Mouse (Mus musculus): ENCODE results near the gene Padi6. TPM values are rescaled to one million over a fixed set of nuclear protein-coding genes. Genes with fewer than 3 reads are reported as not detected.

Padi6 gene
- not detected for total RNA-seq (2022)

DNA sequence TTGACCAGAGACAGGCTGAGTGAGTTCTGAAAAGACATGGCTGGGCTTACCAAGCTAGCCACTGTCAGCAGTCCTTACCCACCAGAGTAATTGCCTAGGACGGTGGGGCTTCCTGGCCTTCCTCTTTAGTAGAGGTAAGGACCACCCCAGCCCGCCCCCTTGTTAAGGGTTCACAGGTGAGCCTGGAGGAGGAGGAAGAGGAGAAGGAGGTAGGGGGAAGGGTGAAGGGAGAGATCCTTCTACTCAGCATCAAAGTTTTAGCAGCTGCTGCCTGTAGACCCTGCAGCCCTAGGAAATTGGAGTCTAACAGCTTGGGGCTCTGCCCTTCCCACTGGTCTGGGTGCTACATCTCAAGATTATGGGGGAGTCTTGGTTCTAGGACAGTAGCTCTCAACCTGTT, at the start of gene Padi6:
Padi6 (minus strand) TSS at position 101 of the 400 bp plus-strand sequence.
- DNase-seq (ENCODE audit: low spot score in 2 of 2) = no peak

DNA sequence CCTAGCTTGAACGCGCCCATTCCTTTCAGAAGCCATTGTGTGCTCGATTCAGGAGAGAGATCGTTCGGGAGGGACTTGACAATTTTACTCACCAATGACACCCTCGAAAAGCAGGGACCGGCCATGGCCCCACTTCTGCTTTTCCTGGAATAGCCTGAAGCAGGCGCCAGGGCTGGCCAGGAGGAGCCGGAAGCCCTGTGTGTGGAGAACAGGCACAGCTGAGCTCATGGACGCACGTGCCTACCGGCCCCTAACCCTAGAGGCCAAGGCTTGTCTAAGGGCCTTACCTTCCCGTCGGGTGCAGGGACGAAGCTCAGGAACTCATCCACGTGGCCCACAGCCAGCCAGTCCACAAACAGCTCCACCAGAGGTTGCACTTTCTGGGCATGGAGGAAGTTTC, 48.6 kb upstream of the Padi6 start:
- no peak for DNase-seq (ENCODE audit: low spot score in 2 of 2)

- no peak for DNase-seq (ENCODE audit: low spot score in 2 of 2)
Measured at GRCm38 (mm10) chr4:140789983-140790382, 47.5 kb upstream of the Padi6 start.

DNA sequence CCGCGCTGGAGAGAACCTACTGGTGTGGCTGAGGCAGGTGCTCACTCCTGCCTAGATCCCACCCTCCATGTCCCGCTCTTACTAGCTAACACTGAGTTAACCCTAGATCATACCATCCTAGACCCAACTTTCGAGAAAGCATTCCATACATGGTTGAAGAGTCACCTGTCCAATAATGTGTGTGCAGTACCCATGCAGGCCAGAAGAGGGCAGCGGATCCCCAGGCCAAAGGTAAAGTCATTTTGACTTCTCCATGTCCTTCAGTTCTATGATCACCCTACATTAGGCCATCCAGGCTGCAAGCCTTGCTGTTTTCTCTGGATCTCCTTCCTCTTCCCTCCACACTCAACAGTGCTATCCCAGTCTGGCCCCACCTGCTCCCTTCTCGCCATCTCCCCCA, 46.5 kb upstream of the Padi6 start:
- DNase-seq (ENCODE audit: low spot score in 2 of 2) = peak in 1 of 2 experiments; percentile 50

- no peak for DNase-seq (ENCODE audit: low spot score in 2 of 2)
Measured at GRCm38 (mm10) chr4:140788264-140788663, 45.8 kb upstream of the Padi6 start.

- no peak for DNase-seq (ENCODE audit: low spot score in 2 of 2)
Measured at GRCm38 (mm10) chr4:140787414-140787813, 45.0 kb upstream of the Padi6 start.

DNA sequence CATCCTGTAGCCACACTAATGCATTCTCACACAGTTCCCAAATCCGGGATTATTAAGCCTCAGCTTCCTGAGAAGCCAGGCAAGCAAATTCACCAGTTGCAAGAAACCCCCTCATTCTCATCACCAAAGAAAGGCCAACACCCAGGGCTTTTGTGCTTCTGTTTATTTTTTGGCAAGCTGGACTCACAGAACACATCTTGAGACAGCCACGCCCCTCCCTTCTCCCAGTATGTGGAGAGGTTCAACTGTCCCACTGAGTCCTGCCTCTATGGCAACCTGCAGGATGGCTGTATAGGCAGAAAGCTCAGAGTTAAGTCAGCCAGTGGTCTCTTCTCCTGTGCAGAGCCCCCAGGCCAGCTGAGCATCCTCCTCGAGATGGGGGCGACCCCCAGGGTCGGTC, 42.8 kb upstream of the Padi6 start:
- no peak for DNase-seq (ENCODE audit: low spot score in 2 of 2)

GRCm38 (mm10) chr4:140784292-140784945, 42.0 kb upstream of the Padi6 start:
- DNase-seq (ENCODE audit: low spot score in 2 of 2) = no peak

DNA sequence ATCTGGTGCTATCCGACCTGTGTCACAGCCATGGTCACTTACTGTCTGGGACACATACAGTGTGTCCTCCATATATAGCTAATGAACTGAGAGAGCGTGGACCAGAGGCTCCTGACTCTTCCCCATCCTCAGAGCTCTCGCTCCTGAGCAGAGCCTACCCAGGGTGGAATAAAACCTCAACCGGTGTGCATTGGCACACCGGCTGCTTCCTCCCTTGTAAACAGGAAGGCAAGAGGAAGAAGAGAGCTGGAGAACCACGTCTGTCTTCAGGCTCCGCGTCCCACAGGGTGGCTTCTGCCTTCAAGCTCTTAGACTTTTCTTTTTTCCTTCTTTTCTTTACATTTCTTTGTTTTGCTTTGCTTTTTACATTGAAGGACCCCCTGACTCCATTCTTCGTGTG, 40.4 kb upstream of the Padi6 start:
- no peak for DNase-seq (ENCODE audit: low spot score in 2 of 2)

- no peak for DNase-seq (ENCODE audit: low spot score in 2 of 2)
Measured at GRCm38 (mm10) chr4:140780507-140780906, 38.1 kb upstream of the Padi6 start.

GRCm38 (mm10) chr4:140779803-140780397, 37.5 kb upstream of the Padi6 start:
- DNase-seq (ENCODE audit: low spot score in 2 of 2) = no peak

- DNase-seq (ENCODE audit: low spot score in 2 of 2) = no peak
Measured at GRCm38 (mm10) chr4:140776623-140777022, 34.2 kb upstream of the Padi6 start.

- DNase-seq (ENCODE audit: low spot score in 2 of 2) = no peak
Measured at GRCm38 (mm10) chr4:140775876-140776275, 33.4 kb upstream of the Padi6 start.

DNA sequence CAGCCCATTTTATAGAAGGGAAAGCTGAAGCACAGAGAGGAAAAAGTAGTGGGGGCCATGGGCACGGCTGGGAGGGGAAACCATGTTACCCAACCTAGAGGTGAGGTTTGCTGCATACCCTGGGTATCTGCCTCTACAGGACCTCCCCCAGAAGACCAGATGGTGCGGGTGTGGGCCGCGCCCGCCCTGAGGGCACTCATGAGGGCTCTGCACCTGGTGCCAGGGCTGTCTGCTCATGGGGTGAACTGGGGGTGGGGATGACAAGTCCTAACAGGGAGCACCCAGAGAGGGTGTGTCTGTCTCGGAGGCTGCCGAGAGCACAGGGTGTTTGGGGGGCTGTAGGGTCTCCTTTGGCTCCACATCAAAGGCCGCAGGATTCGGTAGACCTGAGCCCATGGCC, 32.5 kb upstream of the Padi6 start:
- no peak for DNase-seq (ENCODE audit: low spot score in 2 of 2)

DNA sequence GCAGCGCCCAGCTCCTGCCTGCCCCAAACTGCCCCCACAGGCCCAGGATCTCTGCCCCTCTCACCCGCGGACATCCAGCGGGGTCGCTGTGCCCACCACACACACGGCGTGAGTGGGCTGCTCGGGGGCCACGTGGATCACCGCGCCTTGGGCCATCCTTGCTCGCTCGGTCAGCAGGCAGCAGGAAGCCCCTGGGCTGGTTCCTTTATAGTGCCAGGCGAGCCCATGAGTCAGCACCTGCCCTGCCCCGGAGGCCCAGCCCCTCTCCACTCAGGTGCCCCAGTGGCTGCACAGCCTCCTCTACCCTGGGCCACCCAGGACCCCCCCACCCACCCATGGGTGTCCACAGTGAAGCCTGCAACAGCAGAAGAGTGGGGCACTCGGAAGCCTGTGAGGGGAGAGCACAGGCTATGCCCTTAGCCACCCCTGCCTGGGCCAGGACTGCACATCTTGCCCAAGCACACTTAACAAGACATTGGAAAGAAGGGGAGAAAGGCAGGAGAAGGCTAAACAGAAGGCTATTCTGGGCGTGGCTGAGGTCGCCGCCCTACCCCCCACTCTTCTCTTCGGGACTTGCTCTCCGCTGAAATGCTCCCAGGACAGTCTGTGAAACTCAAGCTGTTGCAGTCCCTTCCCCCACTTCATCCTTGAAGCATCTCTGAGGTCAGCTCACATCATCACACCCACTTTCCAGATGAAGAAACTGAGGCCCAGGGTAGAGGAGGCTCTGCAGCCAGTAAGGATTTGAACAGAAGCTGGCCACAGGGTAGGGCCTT, 31.8 kb upstream of the Padi6 start, which contains the start of gene Padi4:
Padi4 (minus strand) TSS at position 212 of the 776 bp plus-strand sequence.
- DNase-seq (ENCODE audit: low spot score in 2 of 2) = no peak

DNA sequence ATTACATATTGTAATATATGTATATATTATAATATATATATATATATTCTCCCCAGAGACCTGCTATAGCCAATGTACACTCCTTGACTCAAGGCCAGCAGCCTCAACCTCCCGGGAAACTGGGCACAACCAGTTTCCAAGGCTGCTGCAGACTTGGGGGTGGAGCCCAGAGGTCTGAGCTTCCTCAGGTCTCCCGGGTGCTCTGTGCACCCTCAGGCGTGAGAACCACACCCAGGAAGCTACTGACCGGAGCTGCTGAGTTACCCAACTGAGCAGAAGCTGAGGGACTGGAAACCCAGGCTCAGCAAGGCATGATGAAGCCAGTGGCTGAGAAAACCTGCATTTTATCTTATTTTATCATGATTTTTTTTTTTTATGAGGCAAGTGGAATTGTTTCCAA, 28.6 kb upstream of the Padi6 start:
- DNase-seq (ENCODE audit: low spot score in 2 of 2) = no peak

- no peak for DNase-seq (ENCODE audit: low spot score in 2 of 2)
Measured at GRCm38 (mm10) chr4:140770433-140770832, 28.0 kb upstream of the Padi6 start.

DNA sequence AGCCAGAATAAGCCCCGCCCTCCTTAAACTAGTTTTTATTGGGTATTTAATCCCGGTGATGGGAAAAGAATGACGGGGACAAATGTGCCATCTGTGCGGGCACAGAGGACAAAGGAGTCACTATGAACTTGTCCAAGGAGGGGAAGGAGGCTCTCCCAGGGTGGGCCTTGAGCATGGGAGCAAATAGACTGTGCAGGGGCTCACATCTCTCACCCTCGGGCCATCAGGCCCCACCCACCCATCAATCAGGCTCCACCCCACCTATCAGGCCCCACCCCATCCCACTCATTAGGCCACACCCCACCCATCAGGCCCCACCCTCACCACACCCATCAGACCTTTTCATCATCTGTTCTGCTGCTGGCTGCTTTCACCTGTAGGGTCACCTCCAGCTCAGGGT, 26.5 kb upstream of the Padi6 start:
- no peak for DNase-seq (ENCODE audit: low spot score in 2 of 2)

DNA sequence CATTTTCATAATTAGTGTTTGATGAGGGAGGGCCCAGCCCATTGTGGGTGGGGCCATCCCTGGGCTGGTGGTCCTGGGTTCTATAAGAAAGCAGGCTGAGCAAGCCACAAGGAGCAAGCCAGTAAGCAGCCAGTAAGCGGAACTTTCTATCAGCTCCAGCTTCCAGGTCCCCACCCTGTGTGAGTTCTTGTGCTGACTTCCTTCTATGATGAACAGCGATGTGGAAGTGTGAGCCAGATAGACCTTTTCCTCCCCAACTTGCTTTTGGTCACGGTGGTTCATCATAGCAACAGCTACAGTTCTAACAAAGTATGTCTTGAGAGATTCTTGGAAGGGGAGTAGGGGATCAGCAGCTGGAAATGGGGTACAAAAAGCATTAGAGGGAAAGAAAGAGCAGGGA, 23.5 kb upstream of the Padi6 start:
- DNase-seq (ENCODE audit: low spot score in 2 of 2) = no peak

- peak in 1 of 2 experiments; percentile 10 for DNase-seq (ENCODE audit: low spot score in 2 of 2)
Measured at GRCm38 (mm10) chr4:140763158-140763557, 20.7 kb upstream of the Padi6 start.

DNA sequence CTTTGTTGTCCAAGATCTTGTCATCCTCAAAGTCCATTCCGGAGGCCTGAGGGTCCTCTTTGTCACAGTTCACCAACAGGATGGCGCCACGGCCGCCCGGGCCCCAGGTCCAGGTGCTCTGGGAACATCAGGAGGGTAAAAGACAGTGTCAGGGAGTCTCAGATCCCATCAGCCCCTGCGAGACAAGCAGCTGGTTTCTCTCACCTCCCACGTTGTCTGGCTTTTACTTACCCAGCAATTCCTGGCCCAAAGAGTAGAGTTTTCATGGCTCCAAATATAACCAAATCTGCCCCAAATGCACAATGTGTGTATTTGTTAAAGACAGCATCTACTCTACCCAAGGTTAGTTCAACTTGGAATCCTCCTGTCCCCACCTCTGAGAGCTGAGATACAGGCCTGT, 19.2 kb upstream of the Padi6 start:
- DNase-seq (ENCODE audit: low spot score in 2 of 2) = no peak

DNA sequence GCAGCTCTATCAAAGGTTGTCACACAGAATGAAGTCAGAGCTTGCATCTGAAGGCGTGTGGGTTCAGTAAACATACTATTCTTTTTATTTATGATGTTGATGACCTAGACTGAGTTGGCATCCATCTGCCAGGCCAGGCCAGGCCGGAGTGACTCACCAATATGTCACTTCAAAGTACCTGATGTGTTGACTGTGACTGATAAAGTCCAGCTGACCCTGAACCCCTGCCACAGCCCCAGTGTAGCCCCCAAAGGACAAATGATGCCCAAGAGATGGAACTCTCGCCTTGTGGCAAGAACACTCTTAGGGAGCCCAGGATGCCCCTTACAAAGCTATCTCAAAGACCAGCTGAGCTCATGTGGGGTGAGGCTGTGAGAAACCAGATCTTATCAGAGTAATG, 13.4 kb upstream of the Padi6 start:
- DNase-seq (ENCODE audit: low spot score in 2 of 2) = no peak

DNA sequence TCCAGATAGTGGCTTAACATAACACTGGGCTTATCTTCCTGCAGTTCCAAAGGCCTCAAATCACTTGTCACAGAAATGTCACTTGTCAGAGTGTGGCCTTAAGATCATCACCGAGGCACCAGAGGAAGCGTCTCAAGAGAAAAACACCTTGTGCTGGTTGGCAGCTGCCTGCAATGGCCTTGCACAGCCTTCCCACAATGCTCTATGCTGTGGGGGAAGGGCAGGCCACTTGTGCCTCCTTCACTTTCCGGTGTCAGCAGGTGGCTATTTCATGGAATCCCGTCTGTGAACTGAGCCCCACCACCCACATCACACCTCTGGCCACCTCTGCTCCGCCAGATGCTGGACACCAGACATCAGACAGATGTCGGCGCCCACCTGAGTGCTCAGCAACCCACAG, 10.9 kb upstream of the Padi6 start:
- DNase-seq (ENCODE audit: low spot score in 2 of 2) = no peak
